In genomic region chr11:119907006-119907650, GRCm38 (mm10) we compare ENCODE assay signal across 21 mouse cellular contexts. TPM values are rescaled to one million over a fixed set of nuclear protein-coding genes. Genes with fewer than 3 reads are reported as not detected.
DNase-seq lines count a peak whose midpoint lies in the region; ATAC-seq and TF ChIP-seq lines count a peak whose summit lies in the region.
"Had no signal": no experiment of that assay in that cellular context is flagged by ENCODE, and none has a peak within 500 bp of the region (broad histone marks: within the 10 kb centered on the region; RNA-seq: fewer than 3 reads in every experiment).

No protein-coding gene starts in this region.

- DNase-seq in hindbrain, embryonic 11.5 days (ENCODE audit: low spot score): no peak
- no peak for DNase-seq in limb, embryonic 10.5 days (ENCODE audit: low spot score)
- DNase-seq in left cerebral cortex, postnatal 36 days (ENCODE audit: low spot score in 2 of 2): peak; percentile 68 to 81
- DNase-seq in cerebellum, postnatal 14 days: no peak
- no peak for DNase-seq in kidney, adult 18-20 months
- DNase-seq: cerebellum, adult 9-11 months; embryo, embryonic 11 days; gastrocnemius, postnatal 10 days; heart, adult 18-20 months; heart, postnatal 4 days; lung, adult 2 months; lung, postnatal 4 days; thymus, postnatal 25 days had no signal

- H3K4me3 ChIP-seq in hindbrain, embryonic 12.5 days: no peak overlapping the region
- H3K4me3 ChIP-seq in hindbrain, embryonic 11.5 days (ENCODE audit: low read depth, low read length): no peak overlapping the region
- no peak overlapping the region for H3K4me3 ChIP-seq in limb, embryonic 12.5 days (replicated peaks)
- H3K4me3 ChIP-seq in limb, embryonic 10.5 days: no peak overlapping the region
- H3K4me3 ChIP-seq in cortical plate, adult 2 months (ENCODE audit: insufficient read depth, low read length): no peak overlapping the region
- H3K4me3 ChIP-seq: midbrain, embryonic 12.5 days had no signal

- TF ChIP-seq CTCF in cortical plate, adult 2 months (IDR thresholded peaks at IDR 0.05; ENCODE audit: extremely low read depth, insufficient read depth, low read length): no peak

- ATAC-seq in hindbrain, embryonic 12.5 days (ENCODE audit: low FRiP score): no peak
- no peak for ATAC-seq in hindbrain, embryonic 11.5 days (ENCODE audit: low FRiP score)
- no peak for ATAC-seq in limb, embryonic 12.5 days (ENCODE audit: insufficient number of reproducible peaks, insufficient read depth, low FRiP score, low TSS enrichment, low read depth)
- ATAC-seq: forebrain, embryonic 16.5 days; intestine, postnatal 0 days had no signal

- no peak overlapping the region for H3K4me2 ChIP-seq in hindbrain, embryonic 12.5 days (replicated peaks)
- no peak overlapping the region for H3K4me2 ChIP-seq in hindbrain, embryonic 11.5 days (replicated peaks; ENCODE audit: low read depth, low read length)
- no peak overlapping the region for H3K4me2 ChIP-seq in limb, embryonic 12.5 days
- H3K4me2 ChIP-seq: liver, embryonic 11.5 days; midbrain, embryonic 12.5 days had no signal

- H3K9me3 ChIP-seq in hindbrain, embryonic 12.5 days (replicated peaks): no peaks in the 10 kb centered on the region
- H3K9me3 ChIP-seq in hindbrain, embryonic 11.5 days (ENCODE audit: control insufficient read depth, low read length): no peaks in the 10 kb centered on the region
- H3K9me3 ChIP-seq in limb, embryonic 12.5 days: no peaks in the 10 kb centered on the region
- no peaks in the 10 kb centered on the region for H3K9me3 ChIP-seq in limb, embryonic 10.5 days (replicated peaks)
- H3K9me3 ChIP-seq: midbrain, embryonic 12.5 days had no signal

- 0 out of 2 replicates have a peak overlapping the region, but pooled peaks have one; percentile 8 for H3K9ac ChIP-seq in hindbrain, embryonic 12.5 days
- no peak overlapping the region for H3K9ac ChIP-seq in hindbrain, embryonic 11.5 days (ENCODE audit: low read depth, low read length)
- H3K9ac ChIP-seq in limb, embryonic 12.5 days (replicated peaks): peak overlapping the region; percentile 23; the same call in 1 of the 2 replicates
- H3K9ac ChIP-seq: midbrain, embryonic 12.5 days had no signal

- peaks cover 7% of the 10 kb centered on the region; the same call in 1 of the 2 replicates for H3K4me1 ChIP-seq in hindbrain, embryonic 12.5 days
- peaks cover 2% of the 10 kb centered on the region; the same call in 1 of the 2 replicates for H3K4me1 ChIP-seq in hindbrain, embryonic 11.5 days (replicated peaks; ENCODE audit: control insufficient read depth, insufficient read depth, low read length)
- H3K4me1 ChIP-seq in limb, embryonic 12.5 days (replicated peaks): peaks cover 8% of the 10 kb centered on the region; the same call in 1 of the 2 replicates
- peaks cover 24% of the 10 kb centered on the region for H3K4me1 ChIP-seq in limb, embryonic 10.5 days
- peaks cover 11% of the 10 kb centered on the region for H3K4me1 ChIP-seq in cortical plate, adult 2 months (ENCODE audit: control insufficient read depth, insufficient read depth, low read length)

- WGBS in hindbrain, embryonic 12.5 days: 41% methylated on average over 7 of the region's 7 CpGs
- 44% methylated on average over 7 of the region's 7 CpGs for WGBS in hindbrain, embryonic 11.5 days
- WGBS in limb, embryonic 12.5 days: 40% methylated on average over 7 of the region's 7 CpGs
- WGBS in limb, embryonic 10.5 days: 46% methylated on average over 7 of the region's 7 CpGs

- intact Hi-C loops in left cerebral cortex, postnatal 36 days (cut with DNase I): loop anchor here (5.0 kb wide), 1 partner anchor 360 kb away; the partner anchor contains the start of gene Nptx1

- no peaks in the 10 kb centered on the region for H3K27me3 ChIP-seq in hindbrain, embryonic 12.5 days
- no peaks in the 10 kb centered on the region for H3K27me3 ChIP-seq in hindbrain, embryonic 11.5 days (ENCODE audit: control insufficient read depth, insufficient read depth, low read length)
- 0 out of 2 replicates have a peak, but pooled peaks cover 6% of the 10 kb centered on the region for H3K27me3 ChIP-seq in limb, embryonic 12.5 days
- peaks cover 30% of the 10 kb centered on the region; the same call in 1 of the 2 replicates for H3K27me3 ChIP-seq in limb, embryonic 10.5 days (ENCODE audit: low read depth, poor library complexity, severe bottlenecking)

- H3K36me3 ChIP-seq in hindbrain, embryonic 12.5 days: no peaks in the 10 kb centered on the region
- no peaks in the 10 kb centered on the region for H3K36me3 ChIP-seq in hindbrain, embryonic 11.5 days (ENCODE audit: control insufficient read depth, insufficient read depth, low read length)
- H3K36me3 ChIP-seq in limb, embryonic 12.5 days: no peaks in the 10 kb centered on the region
- H3K36me3 ChIP-seq in limb, embryonic 10.5 days: no peaks in the 10 kb centered on the region
- H3K36me3 ChIP-seq: midbrain, embryonic 12.5 days had no signal

- no peak for TF ChIP-seq POLR2A in cortical plate, adult 2 months (IDR thresholded peaks at IDR 0.05; ENCODE audit: extremely low read depth, insufficient read depth, low read length)

- H3K27ac ChIP-seq in hindbrain, embryonic 12.5 days: no peak overlapping the region
- H3K27ac ChIP-seq in hindbrain, embryonic 11.5 days (ENCODE audit: low read depth, low read length): no peak overlapping the region
- H3K27ac ChIP-seq in limb, embryonic 12.5 days: no peak overlapping the region
- H3K27ac ChIP-seq in limb, embryonic 10.5 days: no peak overlapping the region
- peak overlapping the region; percentile 58 for H3K27ac ChIP-seq in cortical plate, adult 2 months (ENCODE audit: insufficient read depth, low read length)
- H3K27ac ChIP-seq: kidney, postnatal 0 days; midbrain, embryonic 12.5 days had no signal

RNA-seq across cellular contexts. Expression of gene Chmp6, which starts 6.1 kb away (rescaled TPM):
- polyA plus RNA-seq in hindbrain, embryonic 12.5 days (2016; fragmentation: Nextera tagmentation; extraction: Ambion mirVana): 91.7 and 99.3 TPM in 2 replicates
- polyA plus RNA-seq in hindbrain, embryonic 11.5 days (2014; fragmentation: Nextera tagmentation; extraction: Ambion mirVana): 87.2 and 88.3 TPM in 2 replicates
- polyA plus RNA-seq in limb, embryonic 12.5 days (2016; fragmentation: Nextera tagmentation; extraction: Ambion mirVana): 105 and 115 TPM in 2 replicates
- 123 and 127 TPM in 2 replicates for polyA plus RNA-seq in limb, embryonic 10.5 days (2016; fragmentation: Nextera tagmentation; extraction: Ambion mirVana)
- polyA plus RNA-seq in cortical plate, adult 2 months (2012; rRNA removed): 44.2 and 48.1 TPM in 2 replicates
- 10 to 100 TPM; 43.7 to 45.4 TPM for total RNA-seq in left cerebral cortex, postnatal 36 days (2021)

RNA-seq across cellular contexts. Expression of gene Baiap2, which starts 35.4 kb away (rescaled TPM):
- 10.6 TPM in 2 replicates for polyA plus RNA-seq in hindbrain, embryonic 12.5 days (2016; fragmentation: Nextera tagmentation; extraction: Ambion mirVana)
- polyA plus RNA-seq in hindbrain, embryonic 11.5 days (2014; fragmentation: Nextera tagmentation; extraction: Ambion mirVana): 10.1 and 11.5 TPM in 2 replicates
- polyA plus RNA-seq in limb, embryonic 12.5 days (2016; fragmentation: Nextera tagmentation; extraction: Ambion mirVana): 17.0 and 17.5 TPM in 2 replicates
- 13.3 and 13.8 TPM in 2 replicates for polyA plus RNA-seq in limb, embryonic 10.5 days (2016; fragmentation: Nextera tagmentation; extraction: Ambion mirVana)
- polyA plus RNA-seq in cortical plate, adult 2 months (2012; rRNA removed): 234 and 253 TPM in 2 replicates
- 100 to 1,000 TPM; 228 to 303 TPM for total RNA-seq in left cerebral cortex, postnatal 36 days (2021)

Comparison
In these comparisons a context has a peak if more than half of its experiments do, and no peak if none do; other contexts are left out.
1. DNase-seq: peak in left cerebral cortex, postnatal 36 days (2 of 2); none in hindbrain, embryonic 11.5 days (single experiment), limb, embryonic 10.5 days (single experiment), cerebellum, postnatal 14 days (0 of 2) and kidney, adult 18-20 months (single experiment).
2. RNA of gene Baiap2, which starts 35.4 kb away (polyA plus RNA-seq): 234 to 253 TPM in cortical plate, adult 2 months; 17.0 to 17.5 TPM in limb, embryonic 12.5 days, 13.3 to 13.8 TPM in limb, embryonic 10.5 days, 10.1 to 11.5 TPM in hindbrain, embryonic 11.5 days and 10.6 TPM in hindbrain, embryonic 12.5 days; every median in the first group is over 10 times any median in the second.